Mouse (Mus musculus) left cerebral cortex, adult 11 months (tissue): Measurements from ENCODE around the gene Klhl20.

ENCODE experiments used
- DNase-seq: peaks from one replicate; pipeline ENCODE4 v3.0.0; 2022; ENCODE audit warnings: low spot score

Klhl20 gene

GRCm38 (mm10) chr1:161071272-161071620, 60.1 kb downstream of the Klhl20 start:
- no peak for DNase-seq

- DNase-seq: peak; percentile 92
Observed at GRCm38 (mm10) chr1:161070352-161071271, 60.7 kb downstream of the Klhl20 start, which contains the start of the genes Dars2 and Cenpl. TSS of gene Dars2 (minus strand) at chr1:161070658. TSS of gene Cenpl (plus strand) at chr1:161070713.

GRCm38 (mm10) chr1:161063351-161063750, 68.0 kb downstream of the Klhl20 start:
- no peak for DNase-seq

- no peak for DNase-seq
Observed at GRCm38 (mm10) chr1:161057164-161057563, 74.1 kb downstream of the Klhl20 start.

GRCm38 (mm10) chr1:161046972-161047371, 84.3 kb downstream of the Klhl20 start:
- no peak for DNase-seq

- no peak for DNase-seq
Observed at GRCm38 (mm10) chr1:161041261-161042020, 89.9 kb downstream of the Klhl20 start.

- DNase-seq: no peak
Observed at GRCm38 (mm10) chr1:161040855-161041254, 90.5 kb downstream of the Klhl20 start.

GRCm38 (mm10) chr1:161040426-161040770, 90.9 kb downstream of the Klhl20 start:
- DNase-seq: no peak

- DNase-seq: no peak
Observed at GRCm38 (mm10) chr1:161039741-161040425, 91.4 kb downstream of the Klhl20 start.

GRCm38 (mm10) chr1:161038968-161039721, 92.2 kb downstream of the Klhl20 start:
- no peak for DNase-seq
